Mouse (Mus musculus): Measurements from ENCODE around the gene Pde4d.

Pde4d gene

DNA sequence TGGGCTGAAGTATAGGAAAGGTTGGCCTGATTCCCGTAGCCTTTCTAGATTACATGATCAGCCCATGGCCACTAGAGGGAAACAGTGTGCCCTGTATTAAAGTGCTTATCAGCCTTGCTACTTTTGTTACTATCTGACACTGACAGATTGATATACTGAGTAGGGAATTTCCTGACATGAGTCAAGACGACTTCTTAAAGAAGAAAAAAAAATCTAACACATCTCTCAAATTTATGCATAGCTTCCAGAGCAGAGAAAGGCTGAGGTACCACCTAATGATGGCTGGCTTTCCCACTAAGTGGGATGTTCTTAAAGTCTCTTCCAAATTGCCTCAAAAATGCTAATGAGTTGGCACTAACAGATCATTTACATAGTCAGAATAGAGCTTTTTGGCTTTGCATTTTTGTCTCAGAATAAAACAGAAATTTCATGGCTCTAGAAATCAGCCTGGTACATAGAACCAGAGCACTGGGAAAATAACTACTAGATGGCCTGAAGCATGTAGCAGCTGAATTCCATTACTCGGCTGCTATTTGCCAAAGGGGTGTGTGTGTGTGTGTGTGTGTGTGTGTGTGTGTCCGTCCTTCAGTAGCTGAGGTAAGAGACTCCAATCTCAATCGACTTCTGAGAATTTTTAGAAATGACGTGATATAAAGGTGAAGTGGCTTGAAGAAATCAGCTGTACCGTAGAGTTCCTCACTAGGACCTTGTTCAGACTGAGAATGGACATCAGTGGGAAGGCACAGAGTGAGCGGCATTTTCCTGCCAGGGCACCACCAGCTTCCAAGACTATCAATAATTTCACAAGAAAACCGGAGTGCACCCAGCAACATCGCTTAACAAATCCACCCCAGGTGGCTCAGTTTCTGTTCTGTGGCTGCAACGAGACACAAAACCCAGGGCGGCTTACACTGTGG is 1108.9 kb downstream of the Pde4d start:
- DNase-seq (ENCODE audit: low read depth, low spot score): peak; percentile 23

- DNase-seq (ENCODE audit: low read depth, low spot score): no peak
Observed at GRCm38 (mm10) chr13:109560261-109560660, 1110.5 kb downstream of the Pde4d start.

DNA sequence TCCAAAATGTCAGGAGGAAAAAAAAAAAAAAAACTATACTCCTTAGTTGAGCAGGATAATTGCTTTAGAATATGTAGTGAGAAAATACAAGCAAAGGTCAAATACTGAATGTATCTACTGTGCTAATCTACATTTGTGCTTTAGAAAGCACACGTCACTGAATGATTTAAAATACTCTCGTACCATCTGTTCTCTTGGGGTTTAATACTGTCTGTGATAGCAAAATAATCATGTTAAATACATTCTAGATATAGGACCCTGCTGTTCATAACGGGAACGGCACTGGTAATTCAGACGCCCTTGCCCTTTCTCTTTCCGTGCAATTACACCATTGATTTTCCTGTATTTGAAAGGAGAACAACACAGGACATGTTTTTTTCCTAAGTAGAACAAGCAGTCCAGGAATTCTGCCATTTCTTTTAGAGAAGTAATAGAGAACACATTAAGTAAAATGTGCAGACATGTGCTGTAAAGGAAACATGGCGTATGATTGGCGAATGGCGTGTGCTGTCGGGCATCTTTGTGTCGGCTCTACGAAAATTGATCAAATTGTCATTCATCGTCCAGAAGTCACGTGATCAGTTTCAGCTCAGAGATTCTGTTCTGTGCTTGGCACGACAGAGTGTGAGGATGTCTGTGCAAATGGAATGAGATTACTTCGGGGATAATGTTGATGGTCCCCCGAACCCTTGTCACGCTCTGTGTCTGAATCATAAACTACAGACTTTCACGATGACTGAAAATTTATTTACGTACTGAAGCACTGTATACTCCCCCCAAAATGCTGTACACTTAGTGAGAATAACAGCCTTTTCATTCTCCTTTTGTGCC is 1119.1 kb downstream of the Pde4d start:
- DNase-seq (ENCODE audit: low read depth, low spot score): no peak

DNA sequence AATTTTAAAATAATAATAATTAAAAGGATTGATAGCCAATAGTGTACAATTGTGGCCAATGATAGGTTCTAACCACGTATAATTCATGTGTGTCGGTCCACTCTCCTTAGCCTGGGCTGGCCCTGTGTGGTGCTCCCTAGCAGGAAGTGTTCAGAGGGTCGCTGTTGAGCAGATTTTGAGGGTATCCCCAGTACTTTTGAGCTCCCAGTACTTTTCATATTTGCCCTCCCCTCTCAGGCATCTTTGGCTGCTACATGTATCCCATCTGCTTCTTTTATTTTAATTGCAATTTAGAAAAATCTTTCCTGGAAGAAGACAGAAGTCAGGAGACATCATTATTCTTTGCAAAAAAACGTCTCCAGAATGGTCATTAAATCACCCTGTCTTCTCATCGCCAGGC is 1119.7 kb downstream of the Pde4d start:
- DNase-seq (ENCODE audit: low read depth, low spot score): no peak

DNA sequence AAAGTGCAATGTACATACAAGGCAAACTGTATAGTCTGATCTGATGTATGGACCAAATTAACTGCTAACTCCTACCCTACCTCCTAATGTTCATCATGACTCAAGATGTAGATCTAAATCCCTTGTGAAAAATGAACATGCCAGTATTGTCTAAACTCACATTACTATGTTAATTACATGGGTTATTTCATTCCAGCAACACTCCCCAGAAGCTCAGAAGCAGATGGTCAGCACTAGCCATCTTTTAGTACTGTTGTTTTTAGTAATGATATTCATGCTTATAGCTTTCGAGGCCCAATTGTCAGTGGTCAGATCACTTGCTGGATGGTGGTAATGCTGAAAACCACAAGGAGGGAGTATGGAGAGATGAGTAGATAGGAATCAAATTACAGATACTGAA is 1127.0 kb downstream of the Pde4d start:
- DNase-seq (ENCODE audit: low read depth, low spot score): no peak

DNA sequence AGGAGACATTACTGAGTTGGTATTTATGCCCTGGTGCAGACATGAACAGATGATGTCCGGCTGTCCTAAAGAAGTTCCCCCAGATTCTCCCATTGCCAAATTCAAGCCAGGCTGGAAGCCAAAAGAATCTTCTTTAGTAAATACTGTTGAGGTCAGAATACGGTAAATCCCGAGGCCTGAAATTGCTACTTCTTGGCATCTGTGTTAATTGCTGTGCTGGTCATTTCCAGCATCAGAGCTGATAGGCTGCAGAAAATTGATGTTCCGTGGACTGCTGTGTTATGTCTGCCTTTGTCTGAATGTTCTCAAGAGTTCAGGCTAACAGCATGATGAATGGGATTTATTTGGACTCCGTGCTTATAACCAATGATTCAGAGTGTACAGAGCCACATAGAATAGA is 1127.7 kb downstream of the Pde4d start:
- DNase-seq (ENCODE audit: low read depth, low spot score): no peak

GRCm38 (mm10) chr13:109577901-109578300 is 1128.2 kb downstream of the Pde4d start:
- DNase-seq (ENCODE audit: low read depth, low spot score): no peak

DNA sequence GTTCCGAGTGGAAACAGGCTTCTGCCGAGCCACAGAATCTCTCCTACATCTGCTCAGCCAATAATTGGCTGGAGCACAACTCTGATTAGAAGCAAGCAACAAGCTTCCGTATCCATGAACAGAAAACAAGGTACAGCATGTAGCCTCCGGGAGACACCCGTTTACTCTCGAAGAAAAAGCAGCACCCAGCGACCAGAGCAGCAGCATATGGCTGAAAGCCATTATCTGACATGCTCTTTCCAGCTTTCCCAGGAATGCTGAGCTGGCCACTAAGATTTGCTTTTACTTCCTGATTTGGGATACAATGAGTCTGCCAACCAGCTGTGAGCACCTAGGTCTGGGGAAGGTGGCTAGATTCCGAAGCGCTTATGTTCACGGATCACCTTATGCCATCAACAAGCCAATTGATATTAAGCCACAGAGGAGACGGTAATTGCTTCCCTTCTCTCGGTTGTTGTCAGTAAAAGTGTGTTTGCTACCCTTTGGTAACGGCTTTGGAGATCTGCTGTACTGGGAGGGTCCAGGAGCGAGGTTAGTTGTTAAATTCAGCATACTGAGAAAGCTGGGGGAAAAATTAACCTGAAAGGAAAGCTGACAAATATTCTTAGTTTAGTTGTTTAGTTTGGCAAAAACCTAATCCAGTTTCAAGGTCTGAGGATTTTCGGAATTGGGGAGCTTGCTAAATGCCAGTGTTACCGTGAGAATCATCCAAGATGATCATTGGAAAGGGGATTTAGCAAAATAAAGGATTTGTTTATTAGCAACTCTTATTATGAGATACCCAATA is 1131.7 kb downstream of the Pde4d start:
- no peak for DNase-seq (ENCODE audit: low read depth, low spot score)

DNA sequence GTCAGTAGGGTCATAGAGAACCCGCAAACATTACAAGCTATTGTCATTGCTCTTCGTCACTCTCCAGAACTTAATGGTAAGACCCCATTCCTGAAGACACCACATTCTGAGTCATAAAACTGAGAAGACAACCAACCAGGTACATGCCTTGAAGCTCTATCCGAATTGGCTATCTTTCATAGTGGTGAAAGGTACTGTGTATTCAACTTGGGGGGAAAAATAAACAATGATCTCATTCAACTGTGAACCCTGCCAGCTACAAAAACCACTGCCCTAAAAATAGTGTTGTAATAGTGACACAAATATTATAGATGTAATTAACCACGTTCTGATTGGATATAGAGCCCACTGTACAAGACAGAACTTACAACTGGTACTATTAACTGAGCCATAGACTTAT is 1140.3 kb downstream of the Pde4d start:
- DNase-seq (ENCODE audit: low read depth, low spot score): no peak

DNA sequence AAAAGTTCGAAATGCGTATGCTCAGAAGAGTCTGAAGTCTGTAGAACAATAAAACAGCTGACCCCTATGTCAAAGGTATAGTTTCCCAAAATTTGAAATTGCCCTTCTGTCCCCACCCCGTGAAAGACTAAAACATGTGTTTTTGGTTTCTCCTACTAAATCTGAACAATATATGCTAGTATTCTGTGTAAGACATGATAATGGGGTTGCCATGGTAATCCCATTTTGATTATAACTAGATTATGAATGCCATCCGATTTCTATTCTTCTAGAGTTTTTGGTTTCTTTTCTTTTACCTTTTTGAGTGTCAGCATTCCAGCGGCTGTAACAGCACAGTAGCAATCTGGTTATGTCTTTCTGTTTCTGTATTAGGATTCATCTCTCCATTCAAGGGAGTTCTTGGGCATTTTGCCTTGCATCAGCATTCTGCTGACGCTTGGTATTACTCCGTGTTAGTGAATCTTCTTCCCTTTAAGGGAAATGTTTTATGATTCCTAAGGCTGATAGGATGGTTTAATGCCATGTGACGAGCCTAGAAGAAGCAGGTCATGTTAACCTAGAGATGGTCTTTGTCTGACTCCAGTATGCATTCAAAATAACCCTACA is 1142.5 kb downstream of the Pde4d start:
- DNase-seq (ENCODE audit: low read depth, low spot score): no peak

DNA sequence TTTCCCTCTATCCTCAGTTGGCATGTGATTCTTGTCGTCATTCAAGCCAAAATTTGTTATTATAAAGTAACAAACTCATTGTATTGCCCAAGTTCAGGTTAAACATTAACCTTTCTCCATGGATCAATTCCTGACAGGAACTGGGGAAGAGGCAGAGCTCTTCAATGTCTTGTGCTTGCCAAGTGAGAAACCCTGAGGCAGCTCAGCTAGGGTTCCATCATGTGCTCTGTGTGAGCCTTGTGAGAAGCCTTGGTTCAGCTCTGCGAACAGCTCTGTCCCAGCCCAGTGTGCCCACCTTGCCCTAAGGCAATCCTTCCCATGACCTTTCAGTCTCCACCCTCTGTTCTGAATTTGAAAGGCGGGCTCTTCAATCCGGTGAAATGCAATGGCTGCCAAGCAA is 1150.0 kb downstream of the Pde4d start:
- DNase-seq (ENCODE audit: low read depth, low spot score): no peak

- no peak for DNase-seq (ENCODE audit: low read depth, low spot score)
Observed at GRCm38 (mm10) chr13:109604017-109604416, 1154.3 kb downstream of the Pde4d start.

DNA sequence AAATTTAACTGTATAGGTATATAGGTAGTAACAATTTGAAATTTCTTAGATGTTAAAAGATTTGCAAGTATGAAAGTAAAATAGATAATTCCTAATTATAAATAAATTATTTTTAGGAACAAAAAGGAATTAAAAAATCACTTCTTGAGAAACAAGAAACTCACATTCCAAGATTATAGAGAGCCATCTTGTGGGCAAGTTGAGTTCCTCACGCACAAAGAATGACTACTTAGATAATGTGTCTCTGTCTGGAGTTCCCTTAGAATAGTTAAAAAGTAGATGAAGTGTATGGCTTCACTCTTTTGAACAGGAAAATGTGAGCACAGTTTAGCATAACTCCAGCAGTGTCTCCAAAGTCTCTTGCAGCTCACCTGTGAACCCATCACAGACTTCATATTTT is 1155.4 kb downstream of the Pde4d start:
- DNase-seq (ENCODE audit: low read depth, low spot score): no peak

DNA sequence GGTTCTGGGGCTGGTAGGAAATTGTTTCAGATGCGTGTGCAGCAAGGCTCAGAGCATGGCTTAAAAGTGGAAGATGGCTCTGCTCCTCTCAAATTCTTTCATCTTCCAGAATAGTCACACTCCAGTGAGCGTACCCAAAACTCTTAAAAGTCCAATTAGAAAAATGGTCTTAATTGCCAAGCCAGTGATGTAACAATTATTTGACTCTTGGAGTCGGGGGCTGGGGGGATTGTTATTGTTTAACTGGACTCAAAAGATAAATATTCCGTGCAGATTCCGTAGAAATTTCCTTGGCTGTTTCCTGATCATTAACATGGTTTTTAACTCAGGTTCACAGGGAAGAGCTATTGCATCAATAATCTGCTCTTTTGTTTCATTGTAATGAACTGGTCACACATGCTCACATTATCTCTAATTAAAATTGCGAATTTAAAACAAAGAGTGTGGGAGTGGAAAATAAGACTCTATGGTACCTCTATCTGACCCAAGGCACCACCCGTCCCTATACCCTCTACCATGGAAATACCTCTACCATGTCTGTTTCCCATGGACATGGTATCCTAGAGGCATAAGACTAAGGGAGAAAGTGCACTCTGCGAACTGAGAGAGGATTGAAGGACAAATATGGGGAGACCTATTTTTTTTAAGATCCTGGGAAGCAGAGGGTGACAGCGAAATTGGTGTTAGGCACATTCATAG is 1159.5 kb downstream of the Pde4d start:
- DNase-seq (ENCODE audit: low read depth, low spot score): no peak

GRCm38 (mm10) chr13:109609805-109610187 is 1160.0 kb downstream of the Pde4d start:
- peak; percentile 9 for DNase-seq (ENCODE audit: low read depth, low spot score)

DNA sequence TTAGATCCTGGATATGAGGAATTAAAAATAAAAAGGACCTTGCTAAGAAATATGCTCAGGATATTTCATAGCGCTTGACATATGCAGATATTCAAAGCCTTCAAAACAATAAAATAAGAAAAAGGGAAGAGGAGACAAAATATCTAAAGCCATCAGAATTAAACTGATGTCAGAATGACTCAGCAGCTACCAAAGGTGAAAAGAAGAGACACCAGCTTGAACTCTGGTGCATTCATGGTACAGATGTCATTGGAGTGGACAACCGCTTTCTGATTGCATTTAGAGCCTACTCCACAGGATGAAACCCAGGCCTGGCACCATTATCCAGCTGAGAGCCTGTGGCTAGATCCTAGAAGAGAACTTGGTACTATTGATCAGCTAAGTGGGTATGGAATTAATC is 1161.0 kb downstream of the Pde4d start:
- DNase-seq (ENCODE audit: low read depth, low spot score): no peak

DNA sequence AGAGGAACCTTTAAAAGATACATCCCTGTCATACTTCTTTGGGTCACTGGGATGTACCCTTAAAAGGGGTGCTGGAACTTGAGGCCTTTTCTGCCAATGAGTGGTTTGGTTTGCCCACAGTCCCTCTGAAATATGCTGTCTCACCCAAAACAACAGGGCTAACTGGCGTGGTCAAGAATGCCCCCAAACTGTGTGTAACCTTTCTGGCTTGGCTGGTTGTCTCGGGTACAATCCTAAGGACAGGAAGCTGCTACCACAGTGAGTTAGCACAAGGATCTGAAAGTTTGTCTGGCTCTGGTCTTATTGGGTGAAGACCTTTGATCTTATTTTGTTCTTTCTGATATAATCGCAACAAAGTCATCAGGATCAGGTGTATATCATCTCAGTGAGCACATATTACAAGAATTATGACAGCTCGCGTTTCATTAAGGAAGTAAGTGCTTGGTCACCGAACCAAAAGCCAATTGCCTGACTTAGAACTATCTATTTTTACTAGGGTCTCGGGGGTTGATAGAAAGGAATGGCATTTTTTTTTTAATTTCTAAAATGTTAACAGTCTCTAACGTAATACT is 1165.6 kb downstream of the Pde4d start:
- DNase-seq (ENCODE audit: low read depth, low spot score): no peak

GRCm38 (mm10) chr13:109615785-109616281 is 1166.1 kb downstream of the Pde4d start:
- peak; percentile 12 for DNase-seq (ENCODE audit: low read depth, low spot score)

- DNase-seq (ENCODE audit: low read depth, low spot score): no peak
Observed at GRCm38 (mm10) chr13:109619158-109619657, 1169.5 kb downstream of the Pde4d start.

DNA sequence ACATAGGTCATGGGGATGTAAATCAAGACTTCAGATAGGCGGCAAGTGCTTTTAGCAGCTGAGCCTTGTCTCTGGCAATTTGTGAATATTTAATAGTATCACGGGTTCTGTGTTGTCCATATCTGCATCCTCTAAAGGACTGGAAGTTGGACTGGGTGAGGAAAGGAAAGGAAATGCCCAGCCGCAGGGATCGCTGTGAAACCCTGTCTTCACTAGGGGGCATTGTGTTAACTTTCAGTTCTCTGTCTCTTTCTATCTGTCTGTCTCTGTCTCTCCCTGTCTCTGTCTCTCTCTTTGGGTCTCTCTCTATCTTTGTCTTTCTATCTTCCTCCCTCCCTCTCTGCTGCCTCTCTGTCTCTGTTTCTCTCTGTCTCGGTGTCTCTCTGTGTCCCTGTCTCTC is 1172.5 kb downstream of the Pde4d start:
- DNase-seq (ENCODE audit: low read depth, low spot score): no peak

Measured in CD4-positive helper T cell, adult 2 months (primary cell).